Mouse (Mus musculus): ENCODE measurements at regions not wholly inside any gene's neighbourhood (a gene's known extent, or its start where the extent isn't known, plus 50 kb on each side); places are given as distances from the start of the nearest gene placed in this dataset.

DNA sequence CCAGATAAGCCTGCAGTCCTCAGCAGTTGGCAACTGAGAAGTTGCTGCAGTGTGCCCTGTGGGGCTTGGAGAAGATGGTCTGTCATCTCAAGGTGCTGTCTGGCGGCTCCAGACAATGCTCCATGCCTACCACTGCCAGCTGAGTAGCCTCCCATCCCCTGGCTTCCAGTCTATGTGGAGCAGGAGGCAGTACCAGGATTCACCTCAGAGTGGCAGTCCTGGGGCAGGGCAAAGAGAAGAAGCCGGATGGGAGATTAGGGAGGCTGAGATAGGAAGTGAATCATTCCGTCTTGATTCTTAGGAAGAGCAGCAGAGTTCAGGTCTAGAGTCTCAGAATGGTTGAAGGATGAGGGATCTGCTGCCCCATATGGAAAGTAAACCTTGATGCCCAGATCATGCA, 198.1 kb upstream of the H2al1a start:
- Histone ChIP-seq H3K36me3 (ENCODE audit: insufficient read depth, low read length) (no peaks in the 10 kb centered on the region), H3K27me3 (ENCODE audit: insufficient read depth, low read length) (no peaks in the 10 kb centered on the region), H3K9me3 (ENCODE audit: low read length) (no peaks in the 10 kb centered on the region), H3K4me1 (replicated peaks; ENCODE audit: low read depth, low read length) (0 out of 2 replicates have a peak, but pooled peaks cover 5% of the 10 kb centered on the region), H3K4me3 (replicated peaks; ENCODE audit: low read length) (no peak overlapping the region)
- no peak for TF ChIP-seq NANOG (IDR thresholded peaks at IDR 0.05; ENCODE audit: borderline replicate concordance, low read length)
- no peak for TF ChIP-seq CTCF (conservative IDR thresholded peaks at IDR 0.05; ENCODE audit: low read length)
- TF ChIP-seq POU5F1 (IDR thresholded peaks at IDR 0.05; ENCODE audit: borderline replicate concordance, low read length) = no peak

GRCm38 (mm10) chrX:11131253-11131652, 167.8 kb upstream of the H2al1a start:
- TF ChIP-seq POU5F1 (IDR thresholded peaks at IDR 0.05; ENCODE audit: borderline replicate concordance, low read length) (no peak), NANOG (IDR thresholded peaks at IDR 0.05; ENCODE audit: borderline replicate concordance, low read length) (no peak), CTCF (conservative IDR thresholded peaks at IDR 0.05; ENCODE audit: low read length) (no peak)
- Histone ChIP-seq H3K4me3 (replicated peaks; ENCODE audit: low read length) (no peak overlapping the region), H3K9me3 (ENCODE audit: low read length) (no peaks in the 10 kb centered on the region)

DNA sequence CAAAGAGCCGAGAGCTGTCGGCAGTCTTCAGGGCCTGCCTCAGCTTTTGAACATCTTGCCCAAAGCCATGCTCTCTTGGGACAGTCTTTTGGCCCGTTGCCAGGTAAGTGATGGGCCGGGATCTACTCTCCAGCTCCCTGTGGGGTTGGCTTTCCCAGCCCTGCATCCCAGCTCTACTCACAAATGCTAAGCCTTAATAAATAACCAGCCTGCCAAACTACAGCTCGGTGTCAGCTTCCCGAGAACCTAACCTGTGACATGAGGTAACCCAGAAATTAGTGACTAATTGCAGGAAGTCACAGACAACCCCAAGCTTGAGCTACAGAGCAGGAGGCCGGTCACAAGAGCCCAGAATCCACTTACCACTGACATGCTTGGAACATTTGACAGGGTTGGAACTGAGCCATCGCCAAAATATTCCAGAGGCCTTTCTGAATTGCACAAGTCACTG, 159.1 kb upstream of the H2al1a start:
- no peaks in the 10 kb centered on the region for H3K4me1 ChIP-seq (replicated peaks; ENCODE audit: low read depth, low read length)
- H3K36me3 ChIP-seq (ENCODE audit: insufficient read depth, low read length) = no peaks in the 10 kb centered on the region
- H3K4me3 ChIP-seq (replicated peaks; ENCODE audit: low read length) = no peak overlapping the region
- H3K9me3 ChIP-seq (ENCODE audit: low read length) = no peaks in the 10 kb centered on the region
- no peaks in the 10 kb centered on the region for H3K27me3 ChIP-seq (ENCODE audit: insufficient read depth, low read length)
- TF ChIP-seq POU5F1 (IDR thresholded peaks at IDR 0.05; ENCODE audit: borderline replicate concordance, low read length) = no peak
- TF ChIP-seq NANOG (IDR thresholded peaks at IDR 0.05; ENCODE audit: borderline replicate concordance, low read length) = no peak
- no peak for TF ChIP-seq CTCF (conservative IDR thresholded peaks at IDR 0.05; ENCODE audit: low read length)

More at GRCm38 (mm10) chrX:11131253-11131652, 167.8 kb upstream of the H2al1a start:
- H3K4me1 ChIP-seq (replicated peaks; ENCODE audit: low read depth, low read length) = no peaks in the 10 kb centered on the region
- H3K36me3 ChIP-seq (ENCODE audit: insufficient read depth, low read length) = no peaks in the 10 kb centered on the region
- H3K27me3 ChIP-seq (ENCODE audit: insufficient read depth, low read length) = no peaks in the 10 kb centered on the region

DNA sequence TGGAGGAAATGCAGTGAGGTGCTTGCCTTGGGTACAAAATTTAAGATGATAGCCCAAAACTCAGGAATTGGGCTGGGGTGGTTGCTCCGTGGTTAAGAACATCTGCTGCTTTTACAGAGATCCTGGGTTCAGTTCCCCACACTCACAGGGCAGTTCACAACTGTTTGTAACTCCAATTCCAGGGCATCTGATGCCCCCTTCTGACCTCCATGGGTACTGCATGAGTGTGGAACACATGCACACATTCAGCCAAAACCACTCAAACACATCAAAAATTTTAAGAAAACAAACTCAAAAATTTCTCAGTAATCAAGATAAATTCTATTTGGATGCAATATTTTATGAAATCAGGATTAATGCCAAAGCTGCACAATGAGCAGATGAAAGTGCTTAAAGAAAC, 157.8 kb upstream of the H2al1a start:
- Histone ChIP-seq H3K27me3 (ENCODE audit: insufficient read depth, low read length) (no peaks in the 10 kb centered on the region), H3K36me3 (ENCODE audit: insufficient read depth, low read length) (no peaks in the 10 kb centered on the region), H3K4me3 (replicated peaks; ENCODE audit: low read length) (no peak overlapping the region), H3K4me1 (replicated peaks; ENCODE audit: low read depth, low read length) (no peaks in the 10 kb centered on the region), H3K9me3 (ENCODE audit: low read length) (no peaks in the 10 kb centered on the region)
- no peak for TF ChIP-seq POU5F1 (IDR thresholded peaks at IDR 0.05; ENCODE audit: borderline replicate concordance, low read length)
- TF ChIP-seq CTCF (conservative IDR thresholded peaks at IDR 0.05; ENCODE audit: low read length) = peak; percentile 41

DNA sequence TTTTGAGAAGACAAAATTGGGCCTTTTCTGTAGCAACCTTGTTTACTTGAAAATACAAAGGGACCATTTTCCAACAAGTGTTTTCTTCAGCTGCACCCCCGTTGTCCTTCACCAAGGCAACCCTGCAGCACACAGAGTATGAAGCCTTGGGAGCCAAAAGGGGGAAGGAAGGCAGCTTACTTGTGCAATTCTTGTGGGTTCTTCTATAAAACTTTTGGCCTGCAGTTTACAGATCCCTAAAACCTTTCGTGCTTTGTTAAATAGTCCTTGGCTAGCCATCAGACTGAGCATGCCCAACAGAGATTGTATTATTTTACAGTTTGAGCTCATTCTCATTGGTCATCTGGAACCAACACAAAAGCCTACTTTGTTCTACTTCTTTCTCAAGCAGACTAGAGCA, 140.6 kb upstream of the H2al1a start:
- TF ChIP-seq CTCF (conservative IDR thresholded peaks at IDR 0.05; ENCODE audit: low read length) (no peak), POU5F1 (IDR thresholded peaks at IDR 0.05; ENCODE audit: borderline replicate concordance, low read length) (no peak), NANOG (IDR thresholded peaks at IDR 0.05; ENCODE audit: borderline replicate concordance, low read length) (no peak)
- Histone ChIP-seq H3K4me3 (replicated peaks; ENCODE audit: low read length) (no peak overlapping the region), H3K27me3 (ENCODE audit: insufficient read depth, low read length) (no peaks in the 10 kb centered on the region), H3K9me3 (ENCODE audit: low read length) (no peaks in the 10 kb centered on the region), H3K36me3 (ENCODE audit: insufficient read depth, low read length) (no peaks in the 10 kb centered on the region), H3K4me1 (replicated peaks; ENCODE audit: low read depth, low read length) (no peaks in the 10 kb centered on the region)

DNA sequence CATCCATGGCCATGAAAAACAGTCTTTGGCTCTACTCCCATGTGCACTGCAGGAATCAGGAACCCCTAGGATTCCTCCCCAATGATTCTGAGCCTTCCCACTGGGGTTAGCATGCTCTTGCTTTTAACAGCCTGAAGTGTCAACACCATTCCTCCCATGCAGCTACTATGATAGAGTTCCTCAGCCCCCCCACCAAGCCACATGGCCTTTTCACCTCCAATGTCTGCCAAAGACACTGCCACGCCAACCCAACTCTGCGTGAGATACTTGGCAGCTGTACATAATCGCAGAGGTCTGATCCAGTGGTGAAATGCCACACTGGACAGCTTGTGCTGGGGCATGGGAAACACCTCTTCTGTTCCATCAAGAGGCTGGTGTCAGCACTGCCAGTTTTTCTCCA, 128.6 kb upstream of the H2al1a start:
- H3K9me3 ChIP-seq (ENCODE audit: low read length) = no peaks in the 10 kb centered on the region
- H3K4me1 ChIP-seq (replicated peaks; ENCODE audit: low read depth, low read length) = no peaks in the 10 kb centered on the region
- H3K4me3 ChIP-seq (replicated peaks; ENCODE audit: low read length) = no peak overlapping the region
- TF ChIP-seq CTCF (conservative IDR thresholded peaks at IDR 0.05; ENCODE audit: low read length) (no peak), POU5F1 (IDR thresholded peaks at IDR 0.05; ENCODE audit: borderline replicate concordance, low read length) (no peak), NANOG (IDR thresholded peaks at IDR 0.05; ENCODE audit: borderline replicate concordance, low read length) (no peak)
- H3K36me3 ChIP-seq (ENCODE audit: insufficient read depth, low read length) = no peaks in the 10 kb centered on the region
- H3K27me3 ChIP-seq (ENCODE audit: insufficient read depth, low read length) = no peaks in the 10 kb centered on the region

GRCm38 (mm10) chrX:11180194-11180816, 118.8 kb upstream of the H2al1a start:
- no peak overlapping the region for H3K4me3 ChIP-seq (replicated peaks; ENCODE audit: low read length)
- TF ChIP-seq POU5F1 (IDR thresholded peaks at IDR 0.05; ENCODE audit: borderline replicate concordance, low read length) = no peak
- TF ChIP-seq NANOG (IDR thresholded peaks at IDR 0.05; ENCODE audit: borderline replicate concordance, low read length) = no peak
- no peak for TF ChIP-seq CTCF (conservative IDR thresholded peaks at IDR 0.05; ENCODE audit: low read length)
- H3K27me3 ChIP-seq (ENCODE audit: insufficient read depth, low read length) = no peaks in the 10 kb centered on the region
- no peaks in the 10 kb centered on the region for H3K36me3 ChIP-seq (ENCODE audit: insufficient read depth, low read length)
- no peaks in the 10 kb centered on the region for H3K4me1 ChIP-seq (replicated peaks; ENCODE audit: low read depth, low read length)
- no peaks in the 10 kb centered on the region for H3K9me3 ChIP-seq (ENCODE audit: low read length)

- H3K9me3 ChIP-seq (ENCODE audit: low read length) = no peaks in the 10 kb centered on the region
- no peaks in the 10 kb centered on the region for H3K36me3 ChIP-seq (ENCODE audit: insufficient read depth, low read length)
- H3K27me3 ChIP-seq (ENCODE audit: insufficient read depth, low read length) = no peaks in the 10 kb centered on the region
- H3K4me1 ChIP-seq (replicated peaks; ENCODE audit: low read depth, low read length) = no peaks in the 10 kb centered on the region
- TF ChIP-seq POU5F1 (IDR thresholded peaks at IDR 0.05; ENCODE audit: borderline replicate concordance, low read length) (no peak), NANOG (IDR thresholded peaks at IDR 0.05; ENCODE audit: borderline replicate concordance, low read length) (no peak), CTCF (conservative IDR thresholded peaks at IDR 0.05; ENCODE audit: low read length) (no peak)
- H3K4me3 ChIP-seq (replicated peaks; ENCODE audit: low read length) = no peak overlapping the region
Observed at GRCm38 (mm10) chrX:11181855-11182254, 117.2 kb upstream of the H2al1a start.

DNA sequence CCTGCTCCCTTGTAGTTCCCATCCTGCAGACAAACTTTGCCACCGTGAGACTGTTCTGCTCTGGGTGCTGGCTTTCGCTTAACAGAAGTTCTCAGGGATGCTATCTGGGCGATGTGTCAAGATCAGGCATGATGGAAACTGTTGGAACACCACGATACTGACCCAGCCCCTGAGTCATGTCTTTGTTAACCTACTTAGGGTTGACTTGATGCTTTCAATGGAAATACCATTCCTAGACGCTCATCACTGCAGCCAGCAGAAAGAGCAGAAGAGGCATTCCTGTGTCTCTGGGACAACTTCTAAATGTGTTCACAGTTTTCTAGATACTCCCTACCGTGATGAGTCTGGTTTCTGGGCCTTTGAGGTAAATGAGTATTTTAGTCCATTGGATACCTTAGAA, 108.2 kb upstream of the H2al1a start:
- H3K36me3 ChIP-seq (ENCODE audit: insufficient read depth, low read length) = no peaks in the 10 kb centered on the region
- no peak for TF ChIP-seq NANOG (IDR thresholded peaks at IDR 0.05; ENCODE audit: borderline replicate concordance, low read length)
- TF ChIP-seq POU5F1 (IDR thresholded peaks at IDR 0.05; ENCODE audit: borderline replicate concordance, low read length) = no peak
- TF ChIP-seq CTCF (conservative IDR thresholded peaks at IDR 0.05; ENCODE audit: low read length) = no peak
- no peaks in the 10 kb centered on the region for H3K4me1 ChIP-seq (replicated peaks; ENCODE audit: low read depth, low read length)
- H3K27me3 ChIP-seq (ENCODE audit: insufficient read depth, low read length) = no peaks in the 10 kb centered on the region
- no peaks in the 10 kb centered on the region for H3K9me3 ChIP-seq (ENCODE audit: low read length)
- H3K4me3 ChIP-seq (replicated peaks; ENCODE audit: low read length) = no peak overlapping the region

All from E14TG2a.4 (cell line).